Mouse (Mus musculus) CH12.LX (cell line): Measurements from ENCODE around the gene Htr2c. TPM values are rescaled to one million over a fixed set of nuclear protein-coding genes. Genes with fewer than 3 reads are reported as not detected.

Experiments
- DNase-seq: peaks from one replicate; pipeline ENCODE4 v3.0.0-alpha.2; 2013; ENCODE audit errors: extremely low read depth
- H3K27ac ChIP-seq: 2 replicates; pipeline ENCODE4 v1.5.1; 2012; ENCODE audit warnings: low read depth, mild to moderate bottlenecking, control low read depth, moderate library complexity; ENCODE audit not compliant: insufficient read depth
- H3K27me3 ChIP-seq: replicated peaks from 2 replicates; pipeline ENCODE3; 2012; ENCODE audit warnings: inconsistent platforms
- H3K36me3 ChIP-seq, 2 experiments: replicated peaks in 1 of 2; 2 replicates each; pipeline versions ENCODE3 to v1.6.1; 2012; ENCODE audit warnings: inconsistent platforms in 1 of 2, low read length in 1 of 2, mild to moderate bottlenecking in 1 of 2, mixed read lengths in 1 of 2, moderate library complexity in 1 of 2; ENCODE audit not compliant: control insufficient read depth in 1 of 2, insufficient read depth in 1 of 2
- H3K4me1 ChIP-seq, 2 experiments: 2 replicates each; pipeline ENCODE4 v1.6.1; 2012; ENCODE audit warnings: inconsistent platforms in 1 of 2, moderate library complexity in 1 of 2; ENCODE audit not compliant: insufficient read depth in 2 of 2, control insufficient read depth in 1 of 2
- H3K4me2 ChIP-seq: 2 replicates; pipeline ENCODE4 v1.6.1; 2012; ENCODE audit warnings: low read depth, mild to moderate bottlenecking, control low read depth; ENCODE audit not compliant: poor library complexity, insufficient read depth, severe bottlenecking
- H3K4me3 ChIP-seq, 3 experiments: fragments of 150-350 bp in 1 of 3; sonication (generic) in 1 of 3; replicated peaks in 1 of 3; 2 replicates each; pipeline versions ENCODE3 to v1.5.1; 2011 to 2012; ENCODE audit warnings: low read depth in 2 of 3, low read length in 2 of 3, mild to moderate bottlenecking in 2 of 3, moderate library complexity in 2 of 3, control low read depth in 1 of 3, improper control_type of control experiment in 1 of 3, inconsistent platforms in 1 of 3, mixed read lengths in 1 of 3; ENCODE audit not compliant: poor library complexity in 1 of 3
- H3K79me2 ChIP-seq: replicated peaks from 2 replicates; pipeline ENCODE4 v1.6.1; 2012; ENCODE audit warnings: mild to moderate bottlenecking, moderate library complexity; ENCODE audit not compliant: control insufficient read depth, poor library complexity, insufficient read depth, severe bottlenecking; ENCODE audit errors: extremely low read depth
- H3K9ac ChIP-seq: 2 replicates; pipeline ENCODE4 v1.6.1; 2012; ENCODE audit warnings: low read depth, mild to moderate bottlenecking, control low read depth, moderate library complexity; ENCODE audit not compliant: insufficient read depth
- H3K9me3 ChIP-seq: replicated peaks from 2 replicates; pipeline ENCODE3; 2012; ENCODE audit warnings: low read length, inconsistent platforms, mixed read lengths
- CHD1 ChIP-seq: IDR thresholded peaks from 2 replicates; pipeline ENCODE4 v1.6.1; 2012; ENCODE audit warnings: low read depth, low read length, improper control_type of control experiment, inconsistent platforms
- CHD2 ChIP-seq: IDR thresholded peaks from 2 replicates; pipeline ENCODE4 v1.6.1; 2011; ENCODE audit warnings: low read length, improper control_type of control experiment
- CTCF ChIP-seq, 2 experiments: IDR thresholded peaks in 1 of 2; conservative IDR thresholded peaks in 1 of 2; 2 replicates each; pipeline ENCODE4 v1.5.1; 2011 to 2012; ENCODE audit warnings: low read depth in 2 of 2, low read length in 2 of 2, improper control_type of control experiment in 1 of 2, inconsistent platforms in 1 of 2, mild to moderate bottlenecking in 1 of 2, moderate library complexity in 1 of 2
- E2F4 ChIP-seq: IDR thresholded peaks from 2 replicates; pipeline ENCODE4 v1.6.1; 2011; ENCODE audit warnings: low read depth, low read length, improper control_type of control experiment; ENCODE audit not compliant: insufficient replicate concordance
- IRF4 ChIP-seq: IDR thresholded peaks from 2 replicates; pipeline ENCODE4 v1.6.1; 2014; ENCODE audit warnings: low read depth, mild to moderate bottlenecking, inconsistent platforms, low read length, improper control_type of control experiment
- JUN ChIP-seq: IDR thresholded peaks from 2 replicates; pipeline ENCODE4 v1.6.1; 2011; ENCODE audit warnings: low read depth, mild to moderate bottlenecking, low read length, improper control_type of control experiment, moderate library complexity; ENCODE audit not compliant: insufficient read depth
- KAT2A ChIP-seq: IDR thresholded peaks from 2 replicates; pipeline ENCODE4 v1.6.1; 2012; ENCODE audit warnings: low read length, improper control_type of control experiment, inconsistent platforms; ENCODE audit not compliant: insufficient replicate concordance
- MAZ ChIP-seq: IDR thresholded peaks from 2 replicates; pipeline ENCODE4 v1.6.1; 2012; ENCODE audit warnings: low read depth, mild to moderate bottlenecking, inconsistent platforms, low read length, improper control_type of control experiment, moderate library complexity
- NELFE ChIP-seq: IDR thresholded peaks from 2 replicates; pipeline ENCODE4 v1.6.1; 2011; ENCODE audit warnings: low read depth, low read length, improper control_type of control experiment
- PAX5 ChIP-seq: IDR thresholded peaks from 2 replicates; pipeline ENCODE4 v1.6.1; 2012; ENCODE audit warnings: low read length, inconsistent platforms, mixed read lengths
- POLR2A ChIP-seq: IDR thresholded peaks from 2 replicates; pipeline ENCODE4 v1.6.1; 2011; ENCODE audit warnings: low read depth, mild to moderate bottlenecking, improper control_type of control experiment, low read length
- SIN3A ChIP-seq: IDR thresholded peaks from 2 replicates; pipeline ENCODE4 v1.6.1; 2012; ENCODE audit warnings: low read length, improper control_type of control experiment, inconsistent platforms
- SMC3 ChIP-seq: IDR thresholded peaks from 2 replicates; pipeline ENCODE4 v1.6.1; 2011; ENCODE audit warnings: low read depth, low read length, improper control_type of control experiment
- TCF12 ChIP-seq: IDR thresholded peaks from 2 replicates; pipeline ENCODE4 v1.6.1; 2014; ENCODE audit warnings: low read depth, mild to moderate bottlenecking, inconsistent platforms, low read length, improper control_type of control experiment
- UBTF ChIP-seq: IDR thresholded peaks from 2 replicates; pipeline ENCODE4 v1.6.1; 2012; ENCODE audit warnings: low read depth, mild to moderate bottlenecking, inconsistent platforms, low read length, improper control_type of control experiment, moderate library complexity
- USF1 ChIP-seq: IDR thresholded peaks from 2 replicates; pipeline ENCODE4 v1.6.1; 2014; ENCODE audit warnings: low read depth, mild to moderate bottlenecking, inconsistent platforms, low read length, improper control_type of control experiment
- ZC3H11A ChIP-seq: IDR thresholded peaks from 2 replicates; pipeline ENCODE4 v1.6.1; 2012; ENCODE audit warnings: low read depth, mild to moderate bottlenecking, inconsistent platforms, low read length, improper control_type of control experiment
- ZKSCAN1 ChIP-seq: IDR thresholded peaks from 2 replicates; pipeline ENCODE4 v1.6.1; 2012; ENCODE audit warnings: low read depth, inconsistent platforms, low read length, improper control_type of control experiment, borderline replicate concordance
- ZNF384 ChIP-seq: IDR thresholded peaks from 2 replicates; pipeline ENCODE4 v1.6.1; 2012; ENCODE audit warnings: low read depth, low read length, improper control_type of control experiment, inconsistent platforms
- dilution Hi-C: fragments of 300-500 bp; cut with MboI; formaldehyde crosslinking; loops from 2 replicates; pipeline ENCODE4 v1.14.3; 2020; ENCODE audit warnings: low sequenced_read_pairs; ENCODE audit not compliant: extremely low pct_unique_long_range_greater_than_20kb, extremely low pct_ligation_motif_present
- in situ Hi-C: fragments of 300-500 bp; cut with MboI; formaldehyde crosslinking; loops from 3 replicates; pipeline ENCODE4 v1.14.3; 2019; ENCODE audit warnings: low sequenced_read_pairs, low pct_ligation_motif_present, low pct_unique_long_range_greater_than_20kb, mixed read lengths
- polyA plus RNA-seq: library from polyadenylated mRNA; unstranded; fragments of >175 nt; gene quantifications from 2 replicates; pipeline ENCODE4 v1.2.1, GENCODE M21; 2012; ENCODE audit warnings: low read depth; ENCODE audit not compliant: insufficient read length
- total RNA-seq, 2 experiments: library from RNA; depleted of rRNA; stranded (reverse); fragments of 300-350 nt in 1 of 2; fragments of >200 nt in 1 of 2; gene quantifications; 2 replicates each; pipeline ENCODE4 v1.2.3; 2012 to 2014

Gene Htr2c
- total RNA-seq (2012; rRNA removed), result not detected in 2 replicates
- not detected in 2 replicates for total RNA-seq (2014; rRNA removed)
- polyA plus RNA-seq, result not detected in 2 replicates

DNA sequence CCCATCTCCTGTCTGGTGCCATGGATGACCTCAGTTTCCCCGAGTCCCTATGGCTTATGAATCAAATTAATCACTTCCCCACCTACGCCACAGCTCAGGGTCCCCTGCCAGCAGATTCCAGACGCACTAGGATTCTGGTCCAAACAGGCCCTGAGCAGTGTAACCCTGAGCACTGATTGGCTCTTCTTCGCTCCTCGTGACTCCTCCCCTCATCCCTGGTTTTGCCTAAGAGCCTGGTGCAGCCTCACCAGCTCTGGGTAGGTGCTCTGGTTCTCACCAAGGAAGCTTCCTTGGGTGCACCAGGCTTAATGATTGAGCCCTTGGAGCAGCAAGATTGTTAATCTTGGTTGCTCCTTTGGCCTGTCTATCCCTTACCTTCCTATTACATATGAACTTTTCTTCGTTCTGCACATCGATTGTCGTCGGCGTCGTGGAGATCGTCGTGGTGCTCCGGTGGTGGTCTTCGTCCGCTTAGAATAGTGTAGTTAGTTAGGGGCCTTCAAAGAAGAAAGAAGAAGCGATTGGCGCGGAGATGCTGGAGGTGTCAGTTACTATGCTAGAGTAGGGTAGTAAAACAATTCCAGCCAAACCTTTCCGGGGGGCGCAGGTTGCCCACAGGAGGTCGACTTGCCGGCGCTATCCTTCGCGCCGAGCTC, at the start of gene Htr2c:
TSS of gene Htr2c (plus strand) at position 256 of the 656 bp plus-strand sequence.
- H3K27me3 ChIP-seq, result no peaks in the 10 kb centered on the region
- peaks cover 6% of the 10 kb centered on the region for H3K9me3 ChIP-seq
- dilution Hi-C loops (no loop called here), in situ Hi-C loops (no loop called here)
- no peaks in the 10 kb centered on the region for H3K4me1 ChIP-seq
- no peak within 1 kb of the TSS for H3K4me3 ChIP-seq
- H3K9ac ChIP-seq, result no peak within 1 kb of the TSS
- DNase-seq, result no peak
- no peaks in the 10 kb centered on the region for H3K79me2 ChIP-seq
- H3K4me2 ChIP-seq, result no peak within 1 kb of the TSS
- no peaks in the 10 kb centered on the region for H3K36me3 ChIP-seq
- no peak within 1 kb of the TSS for H3K27ac ChIP-seq
- TF ChIP-seq MAZ, result no peak
- no peak for TF ChIP-seq CHD1
- TF ChIP-seq POLR2A, result no peak
- no peak for TF ChIP-seq USF1
- no peak for TF ChIP-seq JUN
- TF ChIP-seq ZC3H11A, result no peak
- TF ChIP-seq CTCF (conservative IDR thresholded peaks at IDR 0.05 in 1 of 2, IDR thresholded peaks at IDR 0.05 in 1 of 2; ENCODE audit: low read depth in 2 of 2, low read length in 2 of 2), result no peak
- TF ChIP-seq PAX5, result no peak
- no peak for TF ChIP-seq TCF12
- TF ChIP-seq KAT2A, result no peak
- no peak for TF ChIP-seq IRF4
- no peak for TF ChIP-seq CHD2
- no peak for TF ChIP-seq UBTF
- no peak for TF ChIP-seq ZNF384
- no peak for TF ChIP-seq SIN3A
- TF ChIP-seq SMC3, result no peak
- no peak for TF ChIP-seq ZKSCAN1

DNA sequence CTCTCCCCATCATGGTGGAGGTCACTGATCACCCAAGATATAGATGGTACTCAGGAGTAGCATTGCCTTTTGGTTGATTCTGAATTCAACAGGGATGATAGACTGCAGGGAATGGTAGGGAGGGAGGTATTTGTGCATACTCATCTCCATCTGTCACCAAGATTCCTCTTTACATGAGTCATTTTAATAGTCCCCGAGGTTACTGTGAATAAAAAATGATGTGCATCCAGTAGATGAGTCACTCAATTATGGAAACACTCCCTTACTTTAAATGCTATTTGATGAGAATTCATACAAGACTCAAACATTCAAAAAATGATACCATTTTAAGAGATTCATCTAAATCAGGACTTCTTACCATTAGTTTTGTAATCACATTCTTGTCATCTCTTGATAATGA, 34.1 kb upstream of the Htr2c start:
- in situ Hi-C loops, result no loop called here
- dilution Hi-C loops, result no loop called here
- no peaks in the 10 kb centered on the region for H3K4me1 ChIP-seq
- no peak overlapping the region for H3K9ac ChIP-seq
- no peaks in the 10 kb centered on the region for H3K36me3 ChIP-seq
- no peak overlapping the region for H3K4me2 ChIP-seq
- TF ChIP-seq SMC3 (no peak), SIN3A (no peak), NELFE (no peak), KAT2A (no peak), E2F4 (no peak), IRF4 (no peak), JUN (no peak), TCF12 (no peak), UBTF (no peak)
- no peak overlapping the region for H3K27ac ChIP-seq
- no peaks in the 10 kb centered on the region for H3K79me2 ChIP-seq
- no peak overlapping the region for H3K4me3 ChIP-seq
- H3K27me3 ChIP-seq, result no peaks in the 10 kb centered on the region
- no peaks in the 10 kb centered on the region for H3K9me3 ChIP-seq
- DNase-seq, result no peak
